Mouse (Mus musculus) layer of hippocampus, adult 8-10 months (tissue): ENCODE results near the gene Ebi3. TPM values are rescaled to one million over a fixed set of nuclear protein-coding genes. Genes with fewer than 3 reads are reported as not detected.

Experiments
- DNase-seq, 2 experiments: peaks; one replicate each; pipeline ENCODE4 v3.0.0; 2022; ENCODE audit warnings: low spot score in 2 of 2
- total RNA-seq, 4 experiments: library from RNA; stranded (reverse); gene quantifications; 2 replicates each; pipeline ENCODE4 v1.2.4; 2022

The Ebi3 gene
- total RNA-seq, 4 experiments from 2014 or later = 1.2 to 3.2 (median 1.8) TPM

GRCm38 (mm10) chr17:55957726-55958583 lies 5.5 kb downstream of the Ebi3 start:
- DNase-seq = no peak

- DNase-seq = no peak
These were observed 6.1 kb downstream of the Ebi3 start for GRCm38 (mm10) chr17:55958584-55958886.

- peak; percentile 94 to 96 for DNase-seq
These were observed 6.7 kb downstream of the Ebi3 start, which contains the start of gene Yju2 for GRCm38 (mm10) chr17:55958918-55959728. Gene Yju2, plus strand, starts transcription at chr17:55959099.

- DNase-seq = peak in 1 of 2 experiments; percentile 25
These were observed 7.7 kb downstream of the Ebi3 start for GRCm38 (mm10) chr17:55959946-55960740.

GRCm38 (mm10) chr17:55960791-55961190 lies 8.4 kb downstream of the Ebi3 start:
- no peak for DNase-seq

GRCm38 (mm10) chr17:55961631-55962030 lies 9.2 kb downstream of the Ebi3 start:
- peak in 1 of 2 experiments; percentile 17 for DNase-seq

- DNase-seq = no peak
These were observed 10.7 kb downstream of the Ebi3 start for GRCm38 (mm10) chr17:55963171-55963570.

- no peak for DNase-seq
These were observed 12.1 kb downstream of the Ebi3 start for GRCm38 (mm10) chr17:55964496-55964895.

- no peak for DNase-seq
These were observed 12.6 kb downstream of the Ebi3 start for GRCm38 (mm10) chr17:55964996-55965395.

GRCm38 (mm10) chr17:55967186-55967585 lies 14.7 kb downstream of the Ebi3 start:
- DNase-seq = no peak

- DNase-seq = no peak
These were observed 15.8 kb downstream of the Ebi3 start for GRCm38 (mm10) chr17:55968210-55968609.

- no peak for DNase-seq
These were observed 17.1 kb downstream of the Ebi3 start for GRCm38 (mm10) chr17:55969560-55969959.

- no peak for DNase-seq
These were observed 17.8 kb downstream of the Ebi3 start, which contains the start of gene Shd for GRCm38 (mm10) chr17:55969966-55970891. Gene Shd, plus strand, starts transcription at chr17:55970467.

- no peak for DNase-seq
These were observed 19.0 kb downstream of the Ebi3 start for GRCm38 (mm10) chr17:55971453-55971852.

GRCm38 (mm10) chr17:55976255-55976862 lies 23.9 kb downstream of the Ebi3 start:
- peak in 1 of 2 experiments; percentile 70 for DNase-seq

- DNase-seq = no peak
These were observed 24.9 kb downstream of the Ebi3 start for GRCm38 (mm10) chr17:55977301-55977700.

- peak; percentile 76 to 86 for DNase-seq
These were observed 33.9 kb downstream of the Ebi3 start, which contains the start of gene Fsd1 for GRCm38 (mm10) chr17:55986030-55986961. Gene Fsd1, plus strand, starts transcription at chr17:55986509.

GRCm38 (mm10) chr17:55990278-55990898 lies 37.9 kb downstream of the Ebi3 start:
- DNase-seq = no peak
